Mouse (Mus musculus): ENCODE results near the gene Pth1r. TPM values are rescaled to one million over a fixed set of nuclear protein-coding genes. Genes with fewer than 3 reads are reported as not detected.

Gene Pth1r
- total and polyA plus RNA-seq, 3 experiments: 0.15 to 0.77 TPM; not detected in 1

DNA sequence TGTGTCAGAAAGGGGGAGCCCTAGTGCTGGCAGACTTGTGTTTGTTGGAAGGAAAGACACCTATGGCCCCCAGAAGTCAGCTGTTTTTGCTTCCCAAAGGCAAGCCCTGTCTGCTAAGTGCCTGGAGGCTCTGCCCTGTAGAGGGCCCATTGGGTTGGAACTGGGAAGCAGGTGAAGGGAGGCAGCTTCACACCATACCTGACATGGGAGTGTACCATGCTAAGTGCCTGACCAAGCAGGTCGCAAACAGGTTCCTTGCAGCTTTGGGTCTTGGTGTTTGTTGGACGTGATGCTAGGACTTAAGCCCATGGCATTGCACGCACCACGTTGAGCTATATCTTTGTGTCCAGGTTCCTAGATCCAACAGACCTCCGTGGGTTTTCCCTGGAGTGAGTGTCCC, 50.5 kb downstream of the Pth1r start:
- no peak overlapping the region for H3K4me3 ChIP-seq (ENCODE audit: control insufficient read depth in 1 of 2, insufficient read depth in 1 of 2, low read depth in 2 of 2, low read length in 2 of 2)
- no peaks in the 10 kb centered on the region for H3K79me2 ChIP-seq (ENCODE audit: control insufficient read depth, insufficient read depth, low read length, poor library complexity)
- no peak overlapping the region for H3K9ac ChIP-seq (ENCODE audit: control insufficient read depth, low read depth, low read length, poor library complexity, severe bottlenecking)
- H3K9me3 ChIP-seq (replicated peaks; ENCODE audit: insufficient read depth, low read length): no peaks in the 10 kb centered on the region
- TF ChIP-seq ETS1 (IDR thresholded peaks at IDR 0.05; ENCODE audit: low read depth, low read length) (no peak), POLR2AphosphoS5 (IDR thresholded peaks at IDR 0.05; ENCODE audit: borderline replicate concordance, low read depth, low read length) (no peak), E2F4 (IDR thresholded peaks at IDR 0.05; ENCODE audit: borderline replicate concordance, low read depth, low read length) (no peak), TBP (IDR thresholded peaks at IDR 0.05; ENCODE audit: low read depth, low read length) (no peak), ZMIZ1 (IDR thresholded peaks at IDR 0.05; ENCODE audit: low read depth, low read length) (no peak), TAL1 (IDR thresholded peaks at IDR 0.05; ENCODE audit: low read length) (no peak), MXI1 (IDR thresholded peaks at IDR 0.05; ENCODE audit: low read depth, low read length) (no peak), MAFK (IDR thresholded peaks at IDR 0.05; ENCODE audit: borderline replicate concordance, low read depth, low read length) (no peak), POLR2AphosphoS2 (IDR thresholded peaks at IDR 0.05; ENCODE audit: low read length) (no peak), NRF1 (IDR thresholded peaks at IDR 0.05; ENCODE audit: insufficient read depth, low read depth, low read length, poor library complexity, severe bottlenecking) (no peak), CHD2 (IDR thresholded peaks at IDR 0.05; ENCODE audit: low read length) (no peak), KAT2A (conservative IDR thresholded peaks at IDR 0.05; ENCODE audit: low read depth, low read length) (no peak), ZNF384 (IDR thresholded peaks at IDR 0.05; ENCODE audit: low read depth, low read length) (no peak), MYB (IDR thresholded peaks at IDR 0.05; ENCODE audit: low read depth, low read length) (no peak), MAX (IDR thresholded peaks at IDR 0.05; ENCODE audit: low read length) (no peak)
- no peak for DNase-seq (ENCODE audit: low read depth, low spot score)
- H3K4me1 ChIP-seq (ENCODE audit: control insufficient read depth in 1 of 2, insufficient read depth in 2 of 2, low read length in 2 of 2): peaks cover 2 to 3% of the 10 kb centered on the region in 2 experiments; a peak in 2 of 4 replicates
- H3K27ac ChIP-seq (ENCODE audit: control insufficient read depth, low read depth, low read length): no peak overlapping the region
- peaks cover 0 to 2% of the 10 kb centered on the region in 2 experiments; a peak in 1 of 4 replicates for H3K36me3 ChIP-seq (ENCODE audit: control insufficient read depth in 1 of 2, insufficient read depth in 2 of 2, low read length in 2 of 2)
- H3K27me3 ChIP-seq (ENCODE audit: control insufficient read depth in 1 of 2, insufficient read depth in 2 of 2, low read length in 2 of 2): no peaks in the 10 kb centered on the region

DNA sequence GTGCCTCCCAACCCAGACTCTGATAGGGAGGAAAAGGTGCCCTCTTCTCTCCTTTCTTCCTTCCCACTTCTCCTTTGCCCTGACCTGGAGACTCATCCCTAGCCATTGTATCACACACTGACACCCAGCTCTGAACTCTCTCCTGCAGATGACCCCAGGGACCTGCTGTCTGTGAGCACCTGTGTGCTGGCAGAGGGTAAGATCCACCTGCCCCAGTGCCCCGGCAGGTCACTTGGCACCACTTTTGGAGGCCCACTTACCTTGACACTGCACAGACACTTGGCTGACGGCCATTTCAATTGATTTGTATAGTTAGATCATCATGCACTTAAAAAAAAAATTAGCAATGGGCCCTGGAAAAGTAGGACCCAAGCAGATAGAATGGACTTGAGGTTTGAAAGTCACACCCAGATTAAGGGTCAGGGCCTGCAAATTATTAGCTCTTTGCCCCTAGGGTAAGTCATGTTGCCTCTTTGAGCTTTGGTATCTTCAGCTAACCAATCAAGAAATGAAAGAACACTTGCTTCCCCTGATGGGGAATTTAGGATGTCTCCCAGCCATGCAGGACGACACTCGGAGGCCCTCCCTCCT, 51.7 kb downstream of the Pth1r start:
- Histone ChIP-seq H3K27ac (ENCODE audit: control insufficient read depth, low read depth, low read length) (no peak overlapping the region), H3K4me3 (ENCODE audit: control insufficient read depth in 1 of 2, insufficient read depth in 1 of 2, low read depth in 2 of 2, low read length in 2 of 2) (no peak overlapping the region), H3K9ac (ENCODE audit: control insufficient read depth, low read depth, low read length, poor library complexity, severe bottlenecking) (no peak overlapping the region), H3K36me3 (ENCODE audit: control insufficient read depth in 1 of 2, insufficient read depth in 2 of 2, low read length in 2 of 2) (peaks cover 0 to 2% of the 10 kb centered on the region in 2 experiments; a peak in 1 of 4 replicates), H3K9me3 (replicated peaks; ENCODE audit: insufficient read depth, low read length) (no peaks in the 10 kb centered on the region), H3K4me1 (ENCODE audit: control insufficient read depth in 1 of 2, insufficient read depth in 2 of 2, low read length in 2 of 2) (peaks cover 2 to 3% of the 10 kb centered on the region in 2 experiments; a peak in 2 of 4 replicates), H3K79me2 (ENCODE audit: control insufficient read depth, insufficient read depth, low read length, poor library complexity) (no peaks in the 10 kb centered on the region), H3K27me3 (ENCODE audit: control insufficient read depth in 1 of 2, insufficient read depth in 2 of 2, low read length in 2 of 2) (no peaks in the 10 kb centered on the region)
- DNase-seq (ENCODE audit: low read depth, low spot score): no peak
- no peak for TF ChIP-seq EP300 (IDR thresholded peaks at IDR 0.05; ENCODE audit: low read depth in 1 of 2, low read length in 2 of 2)
- TF ChIP-seq USF1 (IDR thresholded peaks at IDR 0.05; ENCODE audit: low read depth, low read length): no peak
- no peak for TF ChIP-seq GABPA (IDR thresholded peaks at IDR 0.05; ENCODE audit: low read depth, low read length)
- no peak for TF ChIP-seq MEF2A (IDR thresholded peaks at IDR 0.05; ENCODE audit: extremely low read depth, insufficient replicate concordance, low read depth, low read length, poor library complexity, severe bottlenecking)
- TF ChIP-seq ZC3H11A (IDR thresholded peaks at IDR 0.05; ENCODE audit: low read depth, low read length): no peak
- no peak for TF ChIP-seq CHD2 (IDR thresholded peaks at IDR 0.05; ENCODE audit: low read length)
- no peak for TF ChIP-seq USF2 (IDR thresholded peaks at IDR 0.05; ENCODE audit: borderline replicate concordance in 1 of 2, insufficient read depth in 1 of 2, low read depth in 1 of 2, low read length in 2 of 2)
- no peak for TF ChIP-seq SMC3 (IDR thresholded peaks at IDR 0.05; ENCODE audit: low read depth, low read length)
- no peak for TF ChIP-seq NELFE (IDR thresholded peaks at IDR 0.05; ENCODE audit: low read depth, low read length)
- TF ChIP-seq POLR2AphosphoS2 (IDR thresholded peaks at IDR 0.05; ENCODE audit: low read length): no peak
- TF ChIP-seq TCF12 (IDR thresholded peaks at IDR 0.05; ENCODE audit: low read depth, low read length): no peak
- no peak for TF ChIP-seq RAD21 (IDR thresholded peaks at IDR 0.05; ENCODE audit: low read depth, low read length)
- no peak for TF ChIP-seq MYC (IDR thresholded peaks at IDR 0.05; ENCODE audit: low read depth, low read length)
- no peak for TF ChIP-seq CHD1 (IDR thresholded peaks at IDR 0.05; ENCODE audit: low read depth, low read length)
- TF ChIP-seq MXI1 (IDR thresholded peaks at IDR 0.05; ENCODE audit: low read depth, low read length): no peak
- no peak for TF ChIP-seq SIN3A (IDR thresholded peaks at IDR 0.05; ENCODE audit: low read length)
- TF ChIP-seq ZMIZ1 (IDR thresholded peaks at IDR 0.05; ENCODE audit: low read depth, low read length): no peak
- no peak for TF ChIP-seq GATA1 (IDR thresholded peaks at IDR 0.05; ENCODE audit: low read depth, low read length)
- TF ChIP-seq ELF1 (IDR thresholded peaks at IDR 0.05; ENCODE audit: low read depth, low read length): no peak
- TF ChIP-seq POLR2AphosphoS5 (IDR thresholded peaks at IDR 0.05; ENCODE audit: borderline replicate concordance, low read depth, low read length): no peak
